Mouse (Mus musculus) CH12.LX (cell line): ENCODE results near the gene Cd247. TPM values are rescaled to one million over a fixed set of nuclear protein-coding genes. Genes with fewer than 3 reads are reported as not detected.

Experiments
- DNase-seq: peaks from one replicate; pipeline ENCODE4 v3.0.0-alpha.2; 2013; ENCODE audit errors: extremely low read depth
- H3K27ac ChIP-seq: 2 replicates; pipeline ENCODE4 v1.5.1; 2012; ENCODE audit warnings: low read depth, mild to moderate bottlenecking, control low read depth, moderate library complexity; ENCODE audit not compliant: insufficient read depth
- H3K27me3 ChIP-seq: replicated peaks from 2 replicates; pipeline ENCODE3; 2012; ENCODE audit warnings: inconsistent platforms
- H3K36me3 ChIP-seq, 2 experiments: replicated peaks in 1 of 2; 2 replicates each; pipeline versions ENCODE3 to v1.6.1; 2012; ENCODE audit warnings: inconsistent platforms in 1 of 2, low read length in 1 of 2, mild to moderate bottlenecking in 1 of 2, mixed read lengths in 1 of 2, moderate library complexity in 1 of 2; ENCODE audit not compliant: control insufficient read depth in 1 of 2, insufficient read depth in 1 of 2
- H3K4me1 ChIP-seq, 2 experiments: 2 replicates each; pipeline ENCODE4 v1.6.1; 2012; ENCODE audit warnings: inconsistent platforms in 1 of 2, moderate library complexity in 1 of 2; ENCODE audit not compliant: insufficient read depth in 2 of 2, control insufficient read depth in 1 of 2
- H3K4me2 ChIP-seq: 2 replicates; pipeline ENCODE4 v1.6.1; 2012; ENCODE audit warnings: low read depth, mild to moderate bottlenecking, control low read depth; ENCODE audit not compliant: poor library complexity, insufficient read depth, severe bottlenecking
- H3K4me3 ChIP-seq, 3 experiments: fragments of 150-350 bp in 1 of 3; sonication (generic) in 1 of 3; replicated peaks in 1 of 3; 2 replicates each; pipeline versions ENCODE3 to v1.5.1; 2011 to 2012; ENCODE audit warnings: low read depth in 2 of 3, low read length in 2 of 3, mild to moderate bottlenecking in 2 of 3, moderate library complexity in 2 of 3, control low read depth in 1 of 3, improper control_type of control experiment in 1 of 3, inconsistent platforms in 1 of 3, mixed read lengths in 1 of 3; ENCODE audit not compliant: poor library complexity in 1 of 3
- H3K79me2 ChIP-seq: replicated peaks from 2 replicates; pipeline ENCODE4 v1.6.1; 2012; ENCODE audit warnings: mild to moderate bottlenecking, moderate library complexity; ENCODE audit not compliant: control insufficient read depth, poor library complexity, insufficient read depth, severe bottlenecking; ENCODE audit errors: extremely low read depth
- H3K9ac ChIP-seq: 2 replicates; pipeline ENCODE4 v1.6.1; 2012; ENCODE audit warnings: low read depth, mild to moderate bottlenecking, control low read depth, moderate library complexity; ENCODE audit not compliant: insufficient read depth
- H3K9me3 ChIP-seq: replicated peaks from 2 replicates; pipeline ENCODE3; 2012; ENCODE audit warnings: low read length, inconsistent platforms, mixed read lengths
- BHLHE40 ChIP-seq: IDR thresholded peaks from 2 replicates; pipeline ENCODE4 v1.6.1; 2011; ENCODE audit warnings: mild to moderate bottlenecking, low read depth, low read length, improper control_type of control experiment
- CHD1 ChIP-seq: IDR thresholded peaks from 2 replicates; pipeline ENCODE4 v1.6.1; 2012; ENCODE audit warnings: low read depth, low read length, improper control_type of control experiment, inconsistent platforms
- CHD2 ChIP-seq: IDR thresholded peaks from 2 replicates; pipeline ENCODE4 v1.6.1; 2011; ENCODE audit warnings: low read length, improper control_type of control experiment
- CTCF ChIP-seq, 2 experiments: IDR thresholded peaks in 1 of 2; conservative IDR thresholded peaks in 1 of 2; 2 replicates each; pipeline ENCODE4 v1.5.1; 2011 to 2012; ENCODE audit warnings: low read depth in 2 of 2, low read length in 2 of 2, improper control_type of control experiment in 1 of 2, inconsistent platforms in 1 of 2, mild to moderate bottlenecking in 1 of 2, moderate library complexity in 1 of 2
- E2F4 ChIP-seq: IDR thresholded peaks from 2 replicates; pipeline ENCODE4 v1.6.1; 2011; ENCODE audit warnings: low read depth, low read length, improper control_type of control experiment; ENCODE audit not compliant: insufficient replicate concordance
- ELF1 ChIP-seq: IDR thresholded peaks from 2 replicates; pipeline ENCODE4 v1.6.1; 2014; ENCODE audit warnings: low read depth, mild to moderate bottlenecking, inconsistent platforms, low read length, improper control_type of control experiment
- EP300 ChIP-seq: IDR thresholded peaks from 2 replicates; pipeline ENCODE4 v1.6.1; 2011; ENCODE audit warnings: low read length, improper control_type of control experiment
- ETS1 ChIP-seq: conservative IDR thresholded peaks from 2 replicates; pipeline ENCODE4 v1.6.1; 2012; ENCODE audit warnings: low read depth, mild to moderate bottlenecking, inconsistent platforms, low read length, improper control_type of control experiment, moderate library complexity
- GABPA ChIP-seq: IDR thresholded peaks from 2 replicates; pipeline ENCODE4 v1.6.1; 2012; ENCODE audit warnings: low read depth, low read length, improper control_type of control experiment, inconsistent platforms; ENCODE audit not compliant: insufficient replicate concordance
- HCFC1 ChIP-seq: IDR thresholded peaks from 2 replicates; pipeline ENCODE4 v1.6.1; 2012; ENCODE audit warnings: low read depth, mild to moderate bottlenecking, inconsistent platforms, low read length, improper control_type of control experiment
- IRF4 ChIP-seq: IDR thresholded peaks from 2 replicates; pipeline ENCODE4 v1.6.1; 2014; ENCODE audit warnings: low read depth, mild to moderate bottlenecking, inconsistent platforms, low read length, improper control_type of control experiment
- JUN ChIP-seq: IDR thresholded peaks from 2 replicates; pipeline ENCODE4 v1.6.1; 2011; ENCODE audit warnings: low read depth, mild to moderate bottlenecking, low read length, improper control_type of control experiment, moderate library complexity; ENCODE audit not compliant: insufficient read depth
- JUND ChIP-seq: conservative IDR thresholded peaks from 2 replicates; pipeline ENCODE4 v1.6.1; 2011; ENCODE audit warnings: low read depth, low read length, improper control_type of control experiment
- KAT2A ChIP-seq: IDR thresholded peaks from 2 replicates; pipeline ENCODE4 v1.6.1; 2012; ENCODE audit warnings: low read length, improper control_type of control experiment, inconsistent platforms; ENCODE audit not compliant: insufficient replicate concordance
- MAFK ChIP-seq: IDR thresholded peaks from 2 replicates; pipeline ENCODE4 v1.6.1; 2011; ENCODE audit warnings: low read length, improper control_type of control experiment; ENCODE audit not compliant: insufficient replicate concordance
- MAX ChIP-seq: IDR thresholded peaks from 2 replicates; pipeline ENCODE4 v1.6.1; 2011; ENCODE audit warnings: low read length, improper control_type of control experiment
- MAZ ChIP-seq: IDR thresholded peaks from 2 replicates; pipeline ENCODE4 v1.6.1; 2012; ENCODE audit warnings: low read depth, mild to moderate bottlenecking, inconsistent platforms, low read length, improper control_type of control experiment, moderate library complexity
- MEF2A ChIP-seq: IDR thresholded peaks from 2 replicates; pipeline ENCODE4 v1.6.1; 2014; ENCODE audit warnings: low read depth, mild to moderate bottlenecking, inconsistent platforms, low read length, improper control_type of control experiment, borderline replicate concordance
- MXI1 ChIP-seq: IDR thresholded peaks from 2 replicates; pipeline ENCODE4 v1.6.1; 2011; ENCODE audit warnings: mild to moderate bottlenecking, low read depth, low read length, improper control_type of control experiment
- MYC ChIP-seq: IDR thresholded peaks from 2 replicates; pipeline ENCODE4 v1.6.1; 2011; ENCODE audit warnings: low read depth, mild to moderate bottlenecking, improper control_type of control experiment, low read length
- NELFE ChIP-seq: IDR thresholded peaks from 2 replicates; pipeline ENCODE4 v1.6.1; 2011; ENCODE audit warnings: low read depth, low read length, improper control_type of control experiment
- NRF1 ChIP-seq: IDR thresholded peaks from 2 replicates; pipeline ENCODE4 v1.6.1; 2014; ENCODE audit warnings: low read depth, mild to moderate bottlenecking, inconsistent platforms, low read length, improper control_type of control experiment, moderate library complexity
- PAX5 ChIP-seq: IDR thresholded peaks from 2 replicates; pipeline ENCODE4 v1.6.1; 2012; ENCODE audit warnings: low read length, inconsistent platforms, mixed read lengths
- POLR2A ChIP-seq: IDR thresholded peaks from 2 replicates; pipeline ENCODE4 v1.6.1; 2011; ENCODE audit warnings: low read depth, mild to moderate bottlenecking, improper control_type of control experiment, low read length
- POLR2AphosphoS2 ChIP-seq: IDR thresholded peaks from 2 replicates; pipeline ENCODE4 v1.6.1; 2011; ENCODE audit warnings: low read depth, low read length, improper control_type of control experiment
- RAD21 ChIP-seq: IDR thresholded peaks from 2 replicates; pipeline ENCODE4 v1.6.1; 2011; ENCODE audit warnings: low read depth, mild to moderate bottlenecking, low read length, improper control_type of control experiment, moderate library complexity
- RCOR1 ChIP-seq: conservative IDR thresholded peaks from 2 replicates; pipeline ENCODE4 v1.6.1; 2012; ENCODE audit warnings: low read depth, mild to moderate bottlenecking, inconsistent platforms, low read length, improper control_type of control experiment
- SIN3A ChIP-seq: IDR thresholded peaks from 2 replicates; pipeline ENCODE4 v1.6.1; 2012; ENCODE audit warnings: low read length, improper control_type of control experiment, inconsistent platforms
- SMC3 ChIP-seq: IDR thresholded peaks from 2 replicates; pipeline ENCODE4 v1.6.1; 2011; ENCODE audit warnings: low read depth, low read length, improper control_type of control experiment
- TBP ChIP-seq: conservative IDR thresholded peaks from 2 replicates; pipeline ENCODE4 v1.6.1; 2011; ENCODE audit warnings: low read depth, low read length, improper control_type of control experiment
- TCF12 ChIP-seq: IDR thresholded peaks from 2 replicates; pipeline ENCODE4 v1.6.1; 2014; ENCODE audit warnings: low read depth, mild to moderate bottlenecking, inconsistent platforms, low read length, improper control_type of control experiment
- UBTF ChIP-seq: IDR thresholded peaks from 2 replicates; pipeline ENCODE4 v1.6.1; 2012; ENCODE audit warnings: low read depth, mild to moderate bottlenecking, inconsistent platforms, low read length, improper control_type of control experiment, moderate library complexity
- USF1 ChIP-seq: IDR thresholded peaks from 2 replicates; pipeline ENCODE4 v1.6.1; 2014; ENCODE audit warnings: low read depth, mild to moderate bottlenecking, inconsistent platforms, low read length, improper control_type of control experiment
- USF2 ChIP-seq: conservative IDR thresholded peaks from 2 replicates; pipeline ENCODE4 v1.6.1; 2011; ENCODE audit warnings: low read depth, low read length, improper control_type of control experiment
- ZC3H11A ChIP-seq: IDR thresholded peaks from 2 replicates; pipeline ENCODE4 v1.6.1; 2012; ENCODE audit warnings: low read depth, mild to moderate bottlenecking, inconsistent platforms, low read length, improper control_type of control experiment
- ZKSCAN1 ChIP-seq: IDR thresholded peaks from 2 replicates; pipeline ENCODE4 v1.6.1; 2012; ENCODE audit warnings: low read depth, inconsistent platforms, low read length, improper control_type of control experiment, borderline replicate concordance
- ZMIZ1 ChIP-seq: IDR thresholded peaks from 2 replicates; pipeline ENCODE4 v1.6.1; 2012; ENCODE audit warnings: low read depth, mild to moderate bottlenecking, inconsistent platforms, low read length, improper control_type of control experiment
- ZNF384 ChIP-seq: IDR thresholded peaks from 2 replicates; pipeline ENCODE4 v1.6.1; 2012; ENCODE audit warnings: low read depth, low read length, improper control_type of control experiment, inconsistent platforms
- dilution Hi-C: fragments of 300-500 bp; cut with MboI; formaldehyde crosslinking; loops from 2 replicates; pipeline ENCODE4 v1.14.3; 2020; ENCODE audit warnings: low sequenced_read_pairs; ENCODE audit not compliant: extremely low pct_unique_long_range_greater_than_20kb, extremely low pct_ligation_motif_present
- in situ Hi-C: fragments of 300-500 bp; cut with MboI; formaldehyde crosslinking; loops from 3 replicates; pipeline ENCODE4 v1.14.3; 2019; ENCODE audit warnings: low sequenced_read_pairs, low pct_ligation_motif_present, low pct_unique_long_range_greater_than_20kb, mixed read lengths
- polyA plus RNA-seq: library from polyadenylated mRNA; unstranded; fragments of >175 nt; gene quantifications from 2 replicates; pipeline ENCODE4 v1.2.1, GENCODE M21; 2012; ENCODE audit warnings: low read depth; ENCODE audit not compliant: insufficient read length
- total RNA-seq, 2 experiments: library from RNA; depleted of rRNA; stranded (reverse); fragments of 300-350 nt in 1 of 2; fragments of >200 nt in 1 of 2; gene quantifications; 2 replicates each; pipeline ENCODE4 v1.2.3; 2012 to 2014

Gene Cd247
- total and polyA plus RNA-seq, 3 experiments: 1.3 to 2.0 TPM; not detected in 1

GRCm38 (mm10) chr1:165779954-165780585 is 8.4 kb upstream of the Cd247 start:
- Histone ChIP-seq H3K4me2 (peak overlapping the region; percentile 71), H3K27me3 (no peaks in the 10 kb centered on the region), H3K27ac (no peak overlapping the region), H3K36me3 (no peaks in the 10 kb centered on the region), H3K4me3 (peak overlapping the region; percentile 25 to 55 (median 50)), H3K9ac (peak overlapping the region; percentile 1; the same call in 1 of the 2 replicates), H3K9me3 (no peaks in the 10 kb centered on the region), H3K79me2 (no peaks in the 10 kb centered on the region), H3K4me1 (peaks cover 0 to 14% of the 10 kb centered on the region in 2 experiments; a peak in 2 of 4 replicates)
- TF ChIP-seq CHD2 (no peak), GABPA (no peak), ZNF384 (no peak), IRF4 (no peak), CTCF (conservative IDR thresholded peaks at IDR 0.05 in 1 of 2, IDR thresholded peaks at IDR 0.05 in 1 of 2; ENCODE audit: low read depth in 2 of 2, low read length in 2 of 2) (peak in 1 of 2 experiments; percentile 75; a peak in 3 of 4 replicates), MAX (peak; percentile 84), JUN (no peak), UBTF (no peak), TBP (no peak), NELFE (no peak), ZC3H11A (peak; percentile 22; the same call in 1 of the 2 replicates), MXI1 (peak; percentile 86), MEF2A (0 out of 2 replicates have a peak, but pooled peaks have one; percentile 6), BHLHE40 (0 out of 2 replicates have a peak, but pooled peaks have one; percentile 15), HCFC1 (no peak), SMC3 (peak; percentile 65), EP300 (no peak), MYC (peak; percentile 94), JUND (no peak), NRF1 (no peak), ELF1 (0 out of 2 replicates have a peak, but pooled peaks have one; percentile 36), CHD1 (no peak), ZKSCAN1 (no peak), TCF12 (no peak), PAX5 (no peak), MAFK (no peak), RCOR1 (no peak), POLR2A (no peak), POLR2AphosphoS2 (no peak), USF2 (no peak), KAT2A (no peak), RAD21 (peak; percentile 76), MAZ (0 out of 2 replicates have a peak, but pooled peaks have one; percentile 49), ZMIZ1 (no peak), E2F4 (no peak), SIN3A (peak; percentile 80; the same call in 1 of the 2 replicates), USF1 (no peak), ETS1 (no peak)
- in situ Hi-C loops (loop anchor here (5.0 to 10.0 kb wide), 3 partner anchors 77 to 372 kb away; no protein-coding TSS in a partner anchor), dilution Hi-C loops (no loop called here)
- peak; percentile 39 for DNase-seq
